Mouse (Mus musculus) G1E-ER4 (cell line): ENCODE measurements around the gene Gpc6. TPM values are rescaled to one million over a fixed set of nuclear protein-coding genes. Genes with fewer than 3 reads are reported as not detected.

ENCODE experiments used
- GATA1 ChIP-seq: IDR thresholded peaks from one replicate; pipeline ENCODE4 v1.8.0; 2012; ENCODE audit warnings: low read length, inconsistent platforms
- polyA plus RNA-seq: library from polyadenylated mRNA; stranded (reverse); fragments of >175 nt; gene quantifications from 2 replicates; pipeline ENCODE4 v1.2.3, GENCODE M21; 2012

Gpc6 gene
- polyA plus RNA-seq, 1 experiment: not detected

DNA sequence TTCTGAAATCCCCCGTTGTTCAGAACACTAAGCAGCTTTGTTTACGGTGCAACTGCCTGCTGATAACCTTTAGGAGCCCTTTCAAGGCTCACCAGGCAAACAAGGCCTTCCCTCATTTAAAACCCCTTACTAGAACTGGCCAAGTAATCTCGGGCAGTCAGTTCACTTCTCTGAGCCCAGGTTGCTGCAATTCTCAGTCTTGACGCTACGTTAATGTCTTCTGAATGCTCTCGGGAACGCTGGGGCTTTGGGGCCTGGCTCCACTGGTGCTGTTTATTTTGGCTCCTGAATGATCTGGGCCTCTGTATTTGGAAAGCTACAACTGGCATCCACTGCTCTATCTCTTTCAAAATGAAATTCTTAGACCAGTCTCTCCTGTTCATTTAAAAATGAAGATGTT is 985.2 kb downstream of the Gpc6 start:
- TF ChIP-seq GATA1: no peak

DNA sequence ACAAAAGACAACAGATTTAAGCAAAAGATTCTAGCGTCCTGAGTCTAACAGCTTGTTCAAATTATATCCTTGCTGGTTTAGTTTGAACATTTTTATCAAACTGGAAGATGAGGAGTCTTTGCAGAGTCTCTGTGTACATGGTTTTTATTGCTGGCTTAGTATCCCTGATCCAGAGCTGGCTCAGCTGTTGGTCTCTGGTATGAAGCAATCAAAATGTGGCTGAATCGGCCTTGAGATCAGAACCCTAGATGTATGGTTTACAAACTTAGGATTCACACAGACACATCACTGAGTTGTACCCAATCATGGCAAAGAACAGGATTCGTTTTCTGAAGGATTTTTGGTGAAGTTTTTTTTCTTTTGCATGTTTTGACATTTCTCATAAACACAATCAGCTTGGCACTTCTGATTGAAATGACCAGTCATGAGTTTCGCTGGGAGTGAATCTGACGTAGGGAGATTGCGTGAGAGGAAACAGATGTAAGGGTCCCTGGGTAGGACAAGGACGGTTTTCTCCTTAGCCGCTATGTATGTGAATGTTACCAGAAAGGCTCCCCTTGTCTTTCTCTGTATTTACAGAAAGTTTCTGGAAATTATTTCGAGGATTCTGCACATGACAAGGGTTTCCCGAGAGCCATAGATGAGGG is 987.6 kb downstream of the Gpc6 start:
- TF ChIP-seq GATA1: no peak

DNA sequence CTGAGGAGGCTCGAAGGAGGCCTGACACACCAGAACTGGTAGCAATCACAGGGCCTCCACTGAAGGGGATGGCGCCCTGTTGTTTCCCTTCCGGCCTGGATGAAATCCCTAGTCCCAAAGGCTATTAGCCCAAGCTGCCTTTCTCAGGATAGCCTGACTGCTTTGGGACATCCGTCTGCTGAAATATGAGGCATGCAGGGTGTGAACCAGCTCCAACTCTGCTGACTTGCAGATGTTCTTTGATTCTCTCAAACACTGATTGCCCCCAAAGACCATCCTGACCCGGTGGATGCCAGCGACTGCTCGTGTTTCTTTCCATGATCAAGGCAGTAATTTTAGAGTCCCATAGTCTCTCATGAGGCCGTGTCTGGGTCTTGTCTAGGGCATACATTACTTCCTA is 991.5 kb downstream of the Gpc6 start:
- TF ChIP-seq GATA1: no peak

DNA sequence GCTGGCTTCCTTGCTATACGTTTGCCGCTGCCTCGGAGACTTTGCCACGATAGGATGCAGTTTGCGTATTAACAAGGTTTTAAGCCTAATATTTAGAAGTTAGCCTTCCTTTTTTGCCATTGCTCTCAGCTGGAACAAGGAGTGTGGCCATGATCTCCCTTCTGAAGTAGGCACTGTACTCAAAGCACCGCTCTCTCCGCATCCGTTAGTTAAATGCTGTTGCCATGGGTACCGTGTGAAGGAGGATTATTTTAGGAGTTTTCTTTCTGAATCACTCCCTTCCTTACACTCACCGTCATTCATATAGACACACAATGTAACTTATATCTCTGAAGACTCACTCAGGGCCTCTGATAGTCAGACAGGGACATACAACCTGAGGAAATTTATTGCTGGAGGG is 993.6 kb downstream of the Gpc6 start:
- no peak for TF ChIP-seq GATA1

DNA sequence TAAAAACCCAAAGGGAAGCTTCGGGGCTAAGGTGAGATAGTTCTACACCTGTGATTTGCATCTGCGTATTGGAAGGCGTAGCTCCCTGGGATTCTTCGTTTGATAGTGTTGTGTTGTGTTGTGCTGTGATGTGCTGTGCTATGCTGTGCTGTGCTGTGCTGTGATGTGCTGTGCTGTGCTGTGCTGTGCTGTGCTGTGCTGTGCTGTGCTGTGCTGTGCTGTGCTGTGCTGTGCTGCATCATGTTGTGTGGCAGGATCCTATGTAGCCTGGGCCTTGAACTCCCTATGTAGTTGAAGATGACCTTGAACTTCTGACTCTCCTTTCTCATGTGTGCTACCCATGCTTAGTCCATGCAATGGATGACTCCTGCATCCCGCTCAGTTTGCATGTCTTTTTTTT is 994.5 kb downstream of the Gpc6 start:
- no peak for TF ChIP-seq GATA1

DNA sequence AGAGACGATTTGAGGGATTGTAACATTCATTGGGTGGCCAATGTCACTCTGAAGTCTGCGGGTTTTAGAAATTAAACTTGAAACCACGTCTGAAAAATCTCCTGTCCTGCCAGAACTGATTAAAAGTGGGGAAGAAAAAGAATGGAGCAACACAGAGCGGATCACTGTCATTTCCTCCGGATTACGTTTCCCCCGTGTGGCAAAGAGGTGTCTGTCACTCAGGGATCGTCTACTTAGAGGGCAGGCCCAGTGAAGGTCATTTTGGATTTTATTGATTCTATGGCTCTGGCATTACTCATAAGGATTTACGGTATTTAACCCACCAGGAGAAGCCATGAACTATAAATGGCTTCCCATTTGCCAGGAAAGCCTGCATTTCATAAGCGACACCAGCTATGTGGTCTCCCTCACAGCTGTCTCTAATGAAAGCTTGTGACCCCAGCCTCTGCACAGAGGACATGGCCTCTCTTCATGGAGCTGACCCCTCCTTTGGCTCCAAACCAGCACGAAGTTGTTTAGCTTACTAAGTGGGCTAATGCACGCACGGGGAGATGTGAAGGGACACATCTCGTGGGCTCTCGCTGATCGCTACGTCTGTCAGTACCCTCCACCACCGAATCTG is 996.4 kb downstream of the Gpc6 start:
- no peak for TF ChIP-seq GATA1

DNA sequence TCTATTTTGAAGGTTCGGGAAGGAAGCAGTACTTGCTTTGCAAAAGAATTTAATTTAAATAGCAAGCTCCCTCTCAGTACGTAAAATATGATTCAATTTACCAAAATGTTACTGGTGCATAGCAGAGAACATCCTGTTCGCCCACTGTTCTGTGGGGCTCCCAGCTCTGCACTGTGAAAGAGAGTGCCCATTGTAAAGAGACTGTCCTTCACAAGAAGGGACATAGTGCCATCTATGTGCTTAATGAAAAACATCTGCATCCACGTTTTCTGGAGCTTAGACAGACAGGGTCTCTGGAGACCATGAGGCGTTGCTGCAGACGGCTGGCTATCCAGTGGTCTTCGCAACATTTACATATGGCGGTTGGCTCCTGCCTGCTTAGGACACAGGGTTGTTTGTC is 998.6 kb downstream of the Gpc6 start:
- TF ChIP-seq GATA1: no peak

DNA sequence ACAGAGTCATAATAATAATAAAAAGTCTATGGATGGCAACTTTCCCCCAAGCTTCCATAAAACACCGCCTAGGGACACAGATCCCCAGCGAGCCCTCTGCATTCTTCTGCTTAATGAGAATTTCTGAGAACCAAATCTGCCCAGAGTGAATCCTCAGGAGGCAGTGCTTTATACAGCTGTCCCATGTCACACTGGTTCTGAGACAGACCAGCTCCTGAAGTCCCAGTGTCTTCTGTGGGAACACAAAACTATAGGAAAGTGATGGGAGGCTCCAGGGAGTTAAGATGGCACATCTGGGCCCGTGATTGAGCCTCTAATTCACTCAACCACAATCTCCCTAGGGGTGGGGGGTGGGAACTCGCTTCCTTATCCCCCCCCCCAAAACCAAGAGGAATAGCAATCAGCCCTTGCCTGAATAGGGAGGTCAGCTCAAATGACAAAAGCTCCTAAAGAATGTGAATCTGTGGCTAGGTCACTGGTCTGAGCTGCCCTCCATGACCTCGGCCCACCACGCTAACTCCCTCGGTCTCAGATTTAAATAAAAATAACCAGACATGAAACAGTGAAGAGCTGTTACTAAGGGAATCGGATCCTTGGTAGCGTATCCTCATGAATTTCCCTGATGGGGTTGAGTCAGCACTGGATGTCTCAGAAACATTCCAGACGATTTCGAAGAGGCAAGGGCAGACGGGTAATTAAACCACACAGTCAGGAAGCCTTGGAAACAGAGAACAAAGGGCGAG is 1005.2 kb downstream of the Gpc6 start:
- TF ChIP-seq GATA1: no peak

DNA sequence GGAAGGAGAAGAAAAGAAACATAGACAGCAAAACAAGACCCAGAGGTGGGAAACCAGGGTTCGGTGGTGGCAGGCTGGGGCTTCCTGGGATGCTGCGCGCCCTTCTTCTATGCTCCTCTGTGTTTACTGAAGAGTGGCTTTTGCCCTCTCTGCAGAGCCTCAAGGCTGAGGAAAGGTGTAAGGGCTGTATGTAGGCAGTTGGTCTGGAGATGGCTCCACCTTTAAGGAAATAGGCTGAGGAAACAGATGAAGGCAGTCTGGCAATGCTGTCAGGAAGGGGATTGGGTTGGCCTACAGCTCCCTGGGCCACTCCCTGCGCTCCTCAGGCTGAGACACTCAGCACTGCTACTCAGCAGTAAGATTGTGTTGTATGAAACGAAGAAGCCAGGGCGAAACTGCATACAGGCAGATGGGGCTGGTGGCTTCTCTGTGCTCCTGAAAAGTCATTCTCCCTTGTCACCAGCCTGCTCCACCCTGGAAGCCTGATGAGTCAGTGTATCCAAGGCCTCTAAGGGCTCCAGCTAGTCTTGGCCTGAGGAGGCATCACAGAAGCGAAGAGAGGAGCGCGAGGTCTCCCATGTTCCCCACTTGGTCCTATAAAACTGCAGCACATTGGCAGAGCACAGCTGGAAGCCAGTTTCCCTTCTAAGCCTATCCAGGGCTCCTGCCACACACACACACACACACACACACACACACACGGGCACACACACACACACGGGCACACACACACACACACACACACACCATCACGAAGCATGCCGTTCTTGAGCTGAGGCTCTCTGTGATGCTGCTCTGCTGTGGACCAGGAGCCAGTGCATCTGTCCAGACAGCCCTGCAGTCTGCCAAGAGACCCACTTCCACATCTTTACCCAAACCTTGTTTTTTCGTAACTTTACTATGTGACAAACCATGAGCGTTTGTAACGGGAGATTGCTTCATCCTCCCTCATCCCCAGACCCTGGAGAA is 1006.0 kb downstream of the Gpc6 start:
- no peak for TF ChIP-seq GATA1

DNA sequence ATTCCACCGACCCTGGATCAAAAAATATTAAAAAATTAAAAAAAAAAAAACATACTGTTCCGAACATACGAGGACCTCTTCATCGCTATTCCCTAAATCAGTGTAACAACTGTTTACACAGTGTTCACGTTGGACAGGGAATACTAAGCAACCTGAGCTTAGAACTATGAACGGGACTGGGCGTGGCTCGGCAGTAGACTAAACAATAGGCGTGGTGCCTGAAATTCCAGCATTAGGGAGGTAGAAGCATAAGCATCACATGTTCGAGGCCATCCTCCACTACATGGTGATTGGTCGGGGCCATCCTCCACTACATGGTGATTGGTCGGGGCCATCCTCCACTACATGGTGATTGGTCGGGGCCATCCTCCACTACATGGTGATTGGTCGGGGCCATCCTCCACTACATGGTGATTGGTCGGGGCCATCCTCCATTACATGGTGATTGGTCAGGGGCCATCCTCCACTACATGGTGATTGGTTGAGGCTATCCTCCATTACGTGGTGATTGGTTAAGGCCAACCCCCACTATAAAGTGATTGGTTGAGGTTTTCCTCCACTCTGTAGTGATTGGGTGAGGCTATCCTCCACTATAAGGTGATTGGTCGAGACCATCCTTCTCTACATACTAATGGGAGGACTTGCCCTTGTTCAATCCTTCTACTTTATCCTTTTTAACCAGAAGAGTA is 1007.2 kb downstream of the Gpc6 start:
- TF ChIP-seq GATA1: no peak

DNA sequence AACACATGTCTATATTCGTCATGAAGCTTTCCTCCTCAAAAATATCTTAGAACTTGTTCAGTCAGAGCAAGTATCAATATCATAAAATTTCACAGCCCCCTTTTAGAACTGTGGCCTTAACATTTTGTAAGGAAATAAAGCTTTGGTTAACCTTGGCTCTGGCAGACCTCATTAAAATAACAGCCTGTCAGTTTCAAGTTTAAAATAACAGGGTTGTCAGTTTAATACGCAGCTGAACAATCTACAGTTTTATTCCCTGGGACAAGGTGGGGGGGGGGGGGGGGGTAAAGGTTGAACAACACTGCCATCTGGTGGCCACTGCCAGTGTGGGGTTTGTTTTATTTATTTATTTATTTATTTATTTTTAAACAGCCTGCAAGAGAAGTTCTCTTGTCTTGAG is 1013.4 kb downstream of the Gpc6 start:
- no peak for TF ChIP-seq GATA1

DNA sequence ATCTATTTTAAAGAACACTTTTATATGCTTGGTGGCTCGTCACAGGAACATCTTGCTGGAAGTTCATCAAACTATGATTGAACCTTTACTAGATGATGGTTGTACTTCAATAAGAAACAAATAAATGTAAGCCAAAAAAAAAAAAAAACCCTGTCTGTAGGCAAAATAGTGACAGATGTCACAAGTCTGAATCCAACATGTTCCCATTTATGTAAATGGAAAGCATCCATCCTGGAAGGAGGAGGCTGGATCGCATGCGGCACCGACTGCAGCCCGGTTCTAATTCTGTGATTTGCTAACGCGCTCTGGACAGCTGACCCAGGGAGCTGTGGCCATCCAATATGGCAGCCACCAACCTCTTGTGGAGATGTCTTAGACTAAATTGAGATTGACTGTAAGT is 1014.4 kb downstream of the Gpc6 start:
- no peak for TF ChIP-seq GATA1

DNA sequence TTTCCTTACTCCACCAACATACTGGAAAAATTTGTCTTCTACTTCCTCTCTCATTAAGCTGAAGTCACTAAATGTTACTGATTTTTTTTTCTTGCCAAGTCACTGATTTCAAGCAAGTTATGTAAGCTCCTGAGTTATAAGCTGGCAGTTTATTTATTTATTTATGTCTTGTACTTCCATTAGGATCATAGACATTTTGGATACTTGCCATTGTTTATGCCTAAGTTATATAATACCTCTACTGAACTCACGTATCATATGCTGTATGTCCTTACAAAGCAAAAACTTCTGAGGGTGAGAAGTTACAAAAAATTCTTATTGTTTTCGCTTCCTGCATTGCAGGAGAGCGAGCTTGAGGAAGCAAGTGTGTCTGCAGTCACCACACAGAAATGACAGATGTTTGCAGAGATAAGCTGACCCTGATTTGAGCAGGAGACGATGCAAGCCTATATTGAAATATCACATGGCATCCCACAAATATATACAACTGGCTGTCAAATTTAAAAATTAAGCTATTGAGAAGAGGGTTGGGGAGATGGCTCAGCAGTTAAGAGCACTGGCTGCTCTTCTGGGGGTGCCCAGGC is 1020.9 kb downstream of the Gpc6 start:
- TF ChIP-seq GATA1: no peak

DNA sequence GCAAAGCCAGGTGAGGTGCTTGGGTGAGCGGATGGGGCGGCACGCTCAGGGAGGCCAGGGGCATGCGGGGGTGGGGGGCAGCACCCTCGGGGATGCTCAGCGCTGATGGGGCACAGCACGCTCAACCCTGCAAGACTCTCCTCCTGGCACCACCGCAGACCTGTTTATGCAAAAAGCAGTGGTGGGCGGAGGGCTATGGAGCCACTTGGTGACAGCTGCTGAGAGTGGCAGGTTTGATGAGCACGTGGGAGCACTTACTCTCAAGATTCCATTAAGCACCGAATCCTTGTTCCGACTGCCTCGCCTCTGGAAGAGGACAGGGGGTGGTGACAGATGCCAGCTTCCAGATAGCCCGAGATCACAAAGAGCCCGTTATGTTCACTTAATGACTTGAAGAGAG is 1026.2 kb downstream of the Gpc6 start:
- no peak for TF ChIP-seq GATA1

DNA sequence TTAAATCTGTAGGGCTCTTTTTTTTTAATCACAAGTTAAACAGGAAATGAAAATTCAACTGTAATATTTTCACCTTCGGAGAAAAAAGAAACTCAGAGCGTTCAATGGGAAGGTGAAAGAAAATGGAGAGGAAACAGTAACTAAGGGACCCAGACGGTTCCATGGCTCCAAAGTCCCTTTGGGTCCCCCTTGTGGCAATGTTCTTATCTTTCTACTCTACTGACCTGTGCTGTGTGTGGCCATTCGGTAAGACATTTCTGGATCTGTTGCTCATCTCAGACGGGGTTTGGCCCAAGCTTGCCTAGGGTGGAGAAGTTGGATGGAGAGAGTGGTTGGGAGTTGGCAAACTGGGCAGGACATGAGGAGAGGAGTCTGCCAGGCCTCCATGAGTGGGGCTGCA is 1026.6 kb downstream of the Gpc6 start:
- TF ChIP-seq GATA1: no peak
